Mouse (Mus musculus): ENCODE data around the gene Chrnb1. TPM values are rescaled to one million over a fixed set of nuclear protein-coding genes. Genes with fewer than 3 reads are reported as not detected.
A peak's percentile ranks its signal among the peaks of the same experiment; 100 is the strongest.

Chrnb1 gene
- 11.9 and 14.3 TPM in 2 replicates for polyA plus RNA-seq (2012; rRNA removed)

DNA sequence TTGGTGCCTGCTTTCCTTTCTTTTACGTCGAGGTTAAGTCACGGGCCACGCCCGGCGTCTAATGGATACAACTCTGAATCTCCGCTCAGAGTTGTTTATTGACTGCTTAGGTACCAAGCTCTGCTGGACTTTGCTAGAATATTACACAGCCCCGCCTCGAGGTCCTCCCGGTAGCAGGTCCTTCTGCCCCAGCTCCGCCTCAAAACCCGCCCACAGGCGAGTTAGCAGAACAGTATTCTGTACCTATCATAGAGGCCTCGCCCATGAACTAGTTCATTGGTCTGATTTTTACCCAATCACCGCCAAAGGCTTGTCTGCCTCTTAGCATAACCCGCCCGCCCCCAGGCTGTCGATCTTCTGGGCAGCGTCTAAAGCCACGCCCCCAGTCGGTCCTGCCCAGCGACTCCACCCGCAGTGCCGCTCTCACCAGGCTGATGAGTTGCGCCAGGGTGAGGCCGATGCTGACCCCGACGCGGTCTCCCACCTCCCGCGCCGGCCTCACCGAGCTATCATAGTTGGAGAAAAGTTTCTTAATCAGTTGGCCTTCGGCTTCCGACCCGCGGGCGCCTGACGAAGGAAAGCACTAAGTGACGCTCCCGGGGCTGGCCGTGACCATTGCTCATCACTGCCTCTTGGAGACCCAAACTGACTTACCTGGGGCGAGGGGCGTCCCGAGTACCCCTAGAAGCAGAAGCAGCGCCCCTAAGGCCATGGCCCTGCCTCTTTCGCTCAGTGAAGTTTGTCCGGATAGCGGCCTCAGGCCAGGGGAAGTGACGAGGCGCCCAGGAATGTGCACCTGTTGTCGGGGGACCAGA, at the start of gene Chrnb1:
Chrnb1 (minus strand) TSS at position 776 of the 815 bp plus-strand sequence.
- Histone ChIP-seq H3K27ac (ENCODE audit: insufficient read depth, low read depth, low read length) (peak within 1 kb of the TSS; percentile 39; the same call in 1 of the 2 replicates), H3K27me3 (replicated peaks; ENCODE audit: control insufficient read depth, insufficient read depth, low read length) (no peaks in the 10 kb centered on the region), H3K4me1 (ENCODE audit: control insufficient read depth, insufficient read depth, low read length) (no peaks in the 10 kb centered on the region), H3K4me3 (ENCODE audit: insufficient read depth, low read depth, low read length) (peak within 1 kb of the TSS; percentile 56), H3K36me3 (ENCODE audit: control insufficient read depth, insufficient read depth, low read length) (no peaks in the 10 kb centered on the region)
- 1% methylated on average over 52 of the region's 52 CpGs for WGBS
- DNase-seq, result peak; percentile 99
- TF ChIP-seq POLR2A (IDR thresholded peaks at IDR 0.05; ENCODE audit: low read depth, low read length), result no peak
- no peak for TF ChIP-seq CTCF (conservative IDR thresholded peaks at IDR 0.05; ENCODE audit: insufficient read depth, insufficient read length, low read depth, low read length)

- under 1% methylated on average over 7 of the region's 7 CpGs for WGBS
- Histone ChIP-seq H3K27me3 (replicated peaks; ENCODE audit: control insufficient read depth, insufficient read depth, low read length) (no peaks in the 10 kb centered on the region), H3K36me3 (ENCODE audit: control insufficient read depth, insufficient read depth, low read length) (no peaks in the 10 kb centered on the region)
Measured at GRCm38 (mm10) chr11:69838714-69839104, 43.0 kb upstream of the Chrnb1 start.

GRCm38 (mm10) chr11:69837952-69838713, 42.4 kb upstream of the Chrnb1 start, which contains the start of gene Tmem256:
Gene Tmem256, plus strand, starts transcription at chr11:69838514.
- Histone ChIP-seq H3K36me3 (ENCODE audit: control insufficient read depth, insufficient read depth, low read length) (no peaks in the 10 kb centered on the region), H3K27ac (ENCODE audit: insufficient read depth, low read depth, low read length) (peak within 1 kb of the TSS; percentile 90), H3K4me1 (ENCODE audit: control insufficient read depth, insufficient read depth, low read length) (peaks cover 6% of the 10 kb centered on the region), H3K4me3 (ENCODE audit: insufficient read depth, low read depth, low read length) (peak within 1 kb of the TSS; percentile 91), H3K27me3 (replicated peaks; ENCODE audit: control insufficient read depth, insufficient read depth, low read length) (no peaks in the 10 kb centered on the region)
- peak; percentile 99 for DNase-seq
- TF ChIP-seq CTCF (conservative IDR thresholded peaks at IDR 0.05; ENCODE audit: insufficient read depth, insufficient read length, low read depth, low read length), result no peak
- peak; percentile 66 for TF ChIP-seq POLR2A (IDR thresholded peaks at IDR 0.05; ENCODE audit: low read depth, low read length)
- under 1% methylated on average over 34 of the region's 34 CpGs for WGBS

More at GRCm38 (mm10) chr11:69838714-69839104, 43.0 kb upstream of the Chrnb1 start:
- peak overlapping the region; percentile 91 for H3K4me3 ChIP-seq (ENCODE audit: insufficient read depth, low read depth, low read length)
- TF ChIP-seq POLR2A (IDR thresholded peaks at IDR 0.05; ENCODE audit: low read depth, low read length) (no peak), CTCF (conservative IDR thresholded peaks at IDR 0.05; ENCODE audit: insufficient read depth, insufficient read length, low read depth, low read length) (no peak)
- H3K4me1 ChIP-seq (ENCODE audit: control insufficient read depth, insufficient read depth, low read length), result peaks cover 6% of the 10 kb centered on the region
- H3K27ac ChIP-seq (ENCODE audit: insufficient read depth, low read depth, low read length), result peak overlapping the region; percentile 90
- no peak for DNase-seq

GRCm38 (mm10) chr11:69837604-69837951, 41.8 kb upstream of the Chrnb1 start, which contains the start of gene Nlgn2:
Gene Nlgn2, minus strand, starts transcription at chr11:69837784.
- DNase-seq, result no peak
- peak within 1 kb of the TSS; percentile 90 for H3K27ac ChIP-seq (ENCODE audit: insufficient read depth, low read depth, low read length)
- TF ChIP-seq CTCF (conservative IDR thresholded peaks at IDR 0.05; ENCODE audit: insufficient read depth, insufficient read length, low read depth, low read length), result no peak
- no peak for TF ChIP-seq POLR2A (IDR thresholded peaks at IDR 0.05; ENCODE audit: low read depth, low read length)
- WGBS, result under 1% methylated on average over 32 of the region's 32 CpGs
- peaks cover 6% of the 10 kb centered on the region for H3K4me1 ChIP-seq (ENCODE audit: control insufficient read depth, insufficient read depth, low read length)
- H3K27me3 ChIP-seq (replicated peaks; ENCODE audit: control insufficient read depth, insufficient read depth, low read length), result no peaks in the 10 kb centered on the region
- no peaks in the 10 kb centered on the region for H3K36me3 ChIP-seq (ENCODE audit: control insufficient read depth, insufficient read depth, low read length)
- H3K4me3 ChIP-seq (ENCODE audit: insufficient read depth, low read depth, low read length), result peak within 1 kb of the TSS; percentile 91

DNA sequence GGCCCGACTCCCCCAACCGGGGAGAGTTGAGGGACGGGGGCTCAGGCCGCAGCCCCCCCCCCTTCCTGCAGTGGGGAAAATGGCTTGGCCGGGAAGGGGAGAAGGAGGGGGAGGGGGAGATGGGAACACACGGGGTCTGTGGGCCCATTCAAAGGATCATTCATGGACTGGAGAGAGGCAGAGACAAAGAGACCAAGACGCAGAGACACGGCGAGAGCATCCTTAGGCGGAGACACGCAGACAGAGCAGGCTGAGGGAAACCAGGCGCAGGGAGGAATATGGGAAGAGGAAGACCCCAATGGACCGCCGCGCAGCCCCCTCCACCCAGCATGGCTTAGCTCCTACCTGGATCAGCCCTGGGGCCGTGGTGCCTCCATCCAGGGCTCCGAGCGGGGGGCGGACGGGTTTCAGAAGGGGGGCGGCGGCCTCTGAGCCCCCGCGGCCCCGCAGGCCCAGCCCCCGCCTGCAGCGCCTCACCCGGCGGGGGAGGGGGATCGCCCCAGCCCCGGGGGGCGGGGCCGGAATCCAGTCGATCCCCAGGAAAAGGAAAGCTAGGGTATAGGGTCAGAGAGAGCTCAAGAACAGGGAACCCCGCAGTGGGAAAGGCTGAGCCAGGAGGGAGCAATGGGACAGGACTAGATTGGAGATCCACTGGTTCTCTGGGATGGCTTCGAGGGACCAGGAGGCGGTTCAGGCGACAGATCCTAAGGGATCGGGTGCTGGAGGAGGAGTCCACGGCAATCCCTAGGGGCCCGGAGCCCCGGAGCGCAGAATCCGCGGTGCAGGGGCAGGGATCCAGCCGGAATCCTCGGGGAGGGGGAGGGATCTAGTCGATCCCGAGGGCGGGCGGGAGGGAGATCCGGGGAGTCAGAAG, 41.2 kb upstream of the Chrnb1 start:
- Histone ChIP-seq H3K27me3 (replicated peaks; ENCODE audit: control insufficient read depth, insufficient read depth, low read length) (no peaks in the 10 kb centered on the region), H3K27ac (ENCODE audit: insufficient read depth, low read depth, low read length) (no peak overlapping the region), H3K4me1 (ENCODE audit: control insufficient read depth, insufficient read depth, low read length) (peaks cover 6% of the 10 kb centered on the region), H3K36me3 (ENCODE audit: control insufficient read depth, insufficient read depth, low read length) (no peaks in the 10 kb centered on the region), H3K4me3 (ENCODE audit: insufficient read depth, low read depth, low read length) (peak overlapping the region; percentile 77)
- no peak for TF ChIP-seq CTCF (conservative IDR thresholded peaks at IDR 0.05; ENCODE audit: insufficient read depth, insufficient read length, low read depth, low read length)
- TF ChIP-seq POLR2A (IDR thresholded peaks at IDR 0.05; ENCODE audit: low read depth, low read length), result no peak
- 7% methylated on average over 52 of the region's 52 CpGs for WGBS
- DNase-seq, result no peak

DNA sequence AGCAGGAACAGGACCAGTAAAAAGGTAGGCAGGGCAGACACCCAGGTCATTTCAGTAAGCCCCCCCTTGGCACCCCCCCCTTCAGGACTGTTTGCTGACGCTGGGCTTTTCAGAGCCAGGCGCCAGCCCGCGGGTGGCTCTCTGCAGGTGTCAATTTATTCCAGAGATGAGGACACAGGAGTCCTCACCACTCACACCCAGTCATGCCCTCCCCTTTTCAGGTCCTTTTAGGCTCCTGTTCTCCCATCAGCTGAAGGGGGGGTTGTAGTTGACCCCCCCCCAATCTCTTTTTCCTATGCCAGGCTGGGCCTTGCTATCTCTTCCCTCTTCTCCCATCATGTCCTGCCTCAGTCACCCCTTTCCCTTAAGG, 40.2 kb upstream of the Chrnb1 start:
- Histone ChIP-seq H3K36me3 (ENCODE audit: control insufficient read depth, insufficient read depth, low read length) (no peaks in the 10 kb centered on the region), H3K4me3 (ENCODE audit: insufficient read depth, low read depth, low read length) (no peak overlapping the region), H3K4me1 (ENCODE audit: control insufficient read depth, insufficient read depth, low read length) (peaks cover 6% of the 10 kb centered on the region), H3K27me3 (replicated peaks; ENCODE audit: control insufficient read depth, insufficient read depth, low read length) (no peaks in the 10 kb centered on the region), H3K27ac (ENCODE audit: insufficient read depth, low read depth, low read length) (no peak overlapping the region)
- TF ChIP-seq POLR2A (IDR thresholded peaks at IDR 0.05; ENCODE audit: low read depth, low read length) (no peak), CTCF (conservative IDR thresholded peaks at IDR 0.05; ENCODE audit: insufficient read depth, insufficient read length, low read depth, low read length) (no peak)
- 42% methylated on average over 4 of the region's 4 CpGs for WGBS
- no peak for DNase-seq
